Mouse (Mus musculus) stomach, embryonic 15.5 days (tissue): ENCODE data around the gene Rsu1. TPM values are rescaled to one million over a fixed set of nuclear protein-coding genes. Genes with fewer than 3 reads are reported as not detected.
"Not testable (repeated sequence)": the region's sequence is repeated elsewhere in the genome, so short reads cannot be mapped to it uniquely, and the experiment has no call there.

ENCODE experiments used
- ATAC-seq: fragments of 200-750 bp; cut with Nextera tagmentation; 2 replicates; pipeline ENCODE4 v1.8.0; 2017; ENCODE audit warnings: low read depth, moderate number of reproducible peaks, moderate TSS enrichment; ENCODE audit not compliant: insufficient read depth, low FRiP score
- H3K27ac ChIP-seq: fragments of 300-500 bp; sonication (generic); 2 replicates; pipeline ENCODE4 v1.5.1; 2015; ENCODE audit warnings: mild to moderate bottlenecking, inconsistent platforms
- H3K27me3 ChIP-seq: fragments of 300-500 bp; sonication (generic); replicated peaks from 2 replicates; pipeline ENCODE4 v1.6.1; 2015; ENCODE audit warnings: inconsistent platforms
- H3K36me3 ChIP-seq: fragments of 300-500 bp; sonication (generic); 2 replicates; pipeline ENCODE4 v1.6.1; 2015; ENCODE audit warnings: inconsistent platforms
- H3K4me1 ChIP-seq: fragments of 300-500 bp; sonication (generic); 2 replicates; pipeline ENCODE4 v1.6.1; 2015; ENCODE audit warnings: inconsistent platforms
- H3K4me2 ChIP-seq: fragments of 300-500 bp; sonication (generic); 2 replicates; pipeline ENCODE4 v1.6.1; 2015; ENCODE audit warnings: mild to moderate bottlenecking, inconsistent platforms
- H3K4me3 ChIP-seq: fragments of 300-500 bp; sonication (generic); replicated peaks from 2 replicates; pipeline ENCODE4 v1.5.1; 2015; ENCODE audit warnings: inconsistent platforms
- H3K9ac ChIP-seq: fragments of 300-500 bp; sonication (generic); 2 replicates; pipeline ENCODE4 v1.6.1; 2015; ENCODE audit warnings: inconsistent platforms
- H3K9me3 ChIP-seq: fragments of 300-500 bp; sonication (generic); 2 replicates; pipeline ENCODE4 v1.6.1; 2016; ENCODE audit warnings: inconsistent platforms
- WGBS: fragments of 180-500 bp; shearing (Covaris S2); methylation state at CpG from one replicate; pipeline ENCODE4 v1.1.7; 2015; 5-methylcytosine and 5-hydroxymethylcytosine counted together
- polyA plus RNA-seq: library from polyadenylated mRNA; unstranded; fragments of >200 nt; fragmentation: Nextera tagmentation; extraction: Ambion mirVana; gene quantifications from 2 replicates; pipeline ENCODE4 v1.2.1, GENCODE M21; 2015

The Rsu1 gene
- polyA plus RNA-seq, 1 experiment from 2014 or later, result 143 TPM

GRCm38 (mm10) chr2:13183124-13183523 lies 88.1 kb downstream of the Rsu1 start:
- H3K4me1 ChIP-seq, result no peaks in the 10 kb centered on the region
- no peak overlapping the region for H3K27ac ChIP-seq
- no peak for ATAC-seq
- H3K9ac ChIP-seq, result no peak overlapping the region
- WGBS, result 93% methylated on average over 3 of the region's 3 CpGs
- no peaks in the 10 kb centered on the region for H3K36me3 ChIP-seq
- H3K27me3 ChIP-seq, result no peaks in the 10 kb centered on the region
- H3K4me2 ChIP-seq, result no peak overlapping the region
- H3K4me3 ChIP-seq, result no peak overlapping the region
- no peaks in the 10 kb centered on the region for H3K9me3 ChIP-seq

DNA sequence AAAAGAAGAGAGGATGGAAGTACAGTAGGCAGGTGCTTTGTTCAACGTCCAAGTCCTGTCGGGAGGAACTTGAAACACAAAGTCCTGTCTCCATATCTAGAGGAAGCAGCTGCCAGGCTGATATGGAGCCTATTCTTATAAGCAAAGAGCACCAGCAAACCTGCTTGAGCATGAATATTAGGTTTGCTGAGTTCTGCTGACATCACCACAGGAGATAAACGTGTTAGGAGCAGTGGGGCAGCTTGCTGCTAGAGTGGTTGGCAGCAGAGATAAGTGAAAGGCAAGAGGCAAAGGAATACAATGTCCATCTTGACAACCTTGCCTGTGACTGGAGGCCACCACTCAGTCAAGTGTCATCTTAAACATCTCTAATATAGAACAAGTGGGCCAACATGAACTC lies 89.3 kb downstream of the Rsu1 start:
- H3K4me3 ChIP-seq, result not testable (repeated sequence)
- WGBS, result 60% methylated on average over 1 of the region's 3 CpGs
- peak; percentile 58; the same call in 1 of the 2 replicates for ATAC-seq

DNA sequence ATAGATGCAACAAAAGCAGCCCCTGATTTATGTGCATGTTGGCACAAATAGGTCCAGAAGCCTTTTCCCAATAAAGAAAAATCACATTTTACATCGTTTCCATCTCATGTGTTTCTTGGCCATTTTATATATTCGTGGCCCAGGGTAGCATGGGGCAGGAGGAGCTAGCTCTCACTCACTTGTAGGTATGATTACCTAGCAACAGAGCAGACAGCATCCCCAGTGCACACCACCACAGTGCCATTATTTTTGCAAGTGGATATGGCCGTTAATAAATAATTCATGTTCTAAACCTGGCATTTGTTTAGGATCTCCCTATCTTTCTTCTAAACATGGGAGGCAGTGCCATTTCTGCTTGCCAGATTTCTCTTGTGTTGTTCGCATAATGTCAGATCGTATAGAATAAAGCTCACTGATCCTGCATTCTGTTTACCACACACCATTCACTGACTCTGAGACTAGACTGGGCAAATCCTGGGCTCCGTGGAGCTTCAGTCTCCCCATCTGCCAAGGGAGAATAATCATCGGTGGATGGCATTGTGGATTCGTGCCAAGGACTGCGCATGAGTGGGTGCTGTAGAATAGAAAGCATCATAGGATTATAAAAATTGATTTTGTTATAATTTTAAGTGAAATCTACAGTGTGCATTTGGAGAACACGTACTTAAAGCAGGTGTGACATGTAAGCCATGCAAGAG lies 93.4 kb downstream of the Rsu1 start:
- no peak for ATAC-seq
- Histone ChIP-seq H3K36me3 (no peaks in the 10 kb centered on the region), H3K27me3 (no peaks in the 10 kb centered on the region), H3K4me2 (no peak overlapping the region), H3K4me3 (no peak overlapping the region), H3K9ac (no peak overlapping the region), H3K27ac (no peak overlapping the region), H3K4me1 (no peaks in the 10 kb centered on the region), H3K9me3 (no peaks in the 10 kb centered on the region)
- WGBS, result 86% methylated on average over 10 of the region's 10 CpGs

More for the DNA sequence above, 89.3 kb downstream of the Rsu1 start:
- H3K4me2 ChIP-seq, H3K36me3 ChIP-seq, H3K4me1 ChIP-seq, H3K27me3 ChIP-seq, H3K9ac ChIP-seq, H3K27ac ChIP-seq, H3K9me3 ChIP-seq: not testable (repeated sequence)

- WGBS, result 71% methylated on average over 4 of the region's 4 CpGs
- H3K36me3 ChIP-seq, result no peaks in the 10 kb centered on the region
- H3K9me3 ChIP-seq, result no peaks in the 10 kb centered on the region
- H3K4me3 ChIP-seq, result no peak overlapping the region
- H3K27ac ChIP-seq, result no peak overlapping the region
- no peaks in the 10 kb centered on the region for H3K4me1 ChIP-seq
- no peak overlapping the region for H3K4me2 ChIP-seq
- no peak for ATAC-seq
- no peak overlapping the region for H3K9ac ChIP-seq
- H3K27me3 ChIP-seq, result no peaks in the 10 kb centered on the region
Observed at GRCm38 (mm10) chr2:13176304-13176620, 95.0 kb downstream of the Rsu1 start.

- H3K9ac ChIP-seq, result no peak overlapping the region
- WGBS, result 64% methylated on average over 28 of the region's 28 CpGs
- H3K4me2 ChIP-seq, result no peak overlapping the region
- H3K27me3 ChIP-seq, result no peaks in the 10 kb centered on the region
- H3K27ac ChIP-seq, result no peak overlapping the region
- H3K9me3 ChIP-seq, result no peaks in the 10 kb centered on the region
- ATAC-seq, result no peak
- no peaks in the 10 kb centered on the region for H3K4me1 ChIP-seq
- H3K4me3 ChIP-seq, result no peak overlapping the region
- H3K36me3 ChIP-seq, result no peaks in the 10 kb centered on the region
Observed at GRCm38 (mm10) chr2:13175536-13176303, 95.5 kb downstream of the Rsu1 start.

GRCm38 (mm10) chr2:13174461-13174860 lies 96.8 kb downstream of the Rsu1 start:
- ATAC-seq, result no peak
- H3K9me3 ChIP-seq, result no peaks in the 10 kb centered on the region
- H3K27me3 ChIP-seq, result no peaks in the 10 kb centered on the region
- no peak overlapping the region for H3K9ac ChIP-seq
- WGBS, result 80% methylated on average over 7 of the region's 7 CpGs
- no peak overlapping the region for H3K4me2 ChIP-seq
- no peak overlapping the region for H3K27ac ChIP-seq
- H3K36me3 ChIP-seq, result no peaks in the 10 kb centered on the region
- no peaks in the 10 kb centered on the region for H3K4me1 ChIP-seq
- no peak overlapping the region for H3K4me3 ChIP-seq

DNA sequence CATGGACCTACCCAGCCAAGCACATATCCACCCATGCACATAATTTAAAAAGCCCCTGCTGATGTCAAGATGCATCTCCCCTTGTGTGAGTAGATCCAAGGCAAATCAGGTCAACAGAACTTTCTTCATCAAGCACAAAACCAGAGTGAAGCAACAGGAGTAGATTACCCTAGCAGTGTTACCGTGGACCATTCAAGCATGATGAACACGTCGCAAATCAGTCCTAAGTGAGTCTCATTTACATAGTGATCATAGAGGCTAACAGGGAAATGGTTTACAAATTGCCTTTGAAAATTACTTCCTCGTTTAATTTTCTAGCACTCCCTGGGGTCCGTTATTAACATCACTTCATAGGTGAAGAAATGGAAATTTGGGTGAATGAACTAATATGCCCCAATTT lies 100.6 kb downstream of the Rsu1 start:
- no peaks in the 10 kb centered on the region for H3K36me3 ChIP-seq
- 91% methylated on average over 5 of the region's 5 CpGs for WGBS
- no peak overlapping the region for H3K9ac ChIP-seq
- H3K4me1 ChIP-seq, result no peaks in the 10 kb centered on the region
- H3K9me3 ChIP-seq, result no peaks in the 10 kb centered on the region
- H3K27ac ChIP-seq, result no peak overlapping the region
- no peak overlapping the region for H3K4me3 ChIP-seq
- H3K4me2 ChIP-seq, result no peak overlapping the region
- H3K27me3 ChIP-seq, result no peaks in the 10 kb centered on the region
- no peak for ATAC-seq

GRCm38 (mm10) chr2:13169962-13170361 lies 101.3 kb downstream of the Rsu1 start:
- ATAC-seq, result no peak
- H3K4me3 ChIP-seq, result no peak overlapping the region
- no peak overlapping the region for H3K9ac ChIP-seq
- H3K4me2 ChIP-seq, result no peak overlapping the region
- WGBS, result 82% methylated on average over 6 of the region's 6 CpGs
- H3K9me3 ChIP-seq, result no peaks in the 10 kb centered on the region
- no peaks in the 10 kb centered on the region for H3K27me3 ChIP-seq
- no peaks in the 10 kb centered on the region for H3K36me3 ChIP-seq
- H3K27ac ChIP-seq, result no peak overlapping the region
- no peaks in the 10 kb centered on the region for H3K4me1 ChIP-seq

- ATAC-seq, result no peak
- Histone ChIP-seq H3K4me2 (no peak overlapping the region), H3K27me3 (no peaks in the 10 kb centered on the region), H3K4me3 (no peak overlapping the region), H3K36me3 (no peaks in the 10 kb centered on the region), H3K9me3 (no peaks in the 10 kb centered on the region), H3K4me1 (no peaks in the 10 kb centered on the region), H3K27ac (no peak overlapping the region), H3K9ac (no peak overlapping the region)
- 66% methylated on average over 4 of the region's 4 CpGs for WGBS
Observed at GRCm38 (mm10) chr2:13169158-13169890, 101.9 kb downstream of the Rsu1 start.

DNA sequence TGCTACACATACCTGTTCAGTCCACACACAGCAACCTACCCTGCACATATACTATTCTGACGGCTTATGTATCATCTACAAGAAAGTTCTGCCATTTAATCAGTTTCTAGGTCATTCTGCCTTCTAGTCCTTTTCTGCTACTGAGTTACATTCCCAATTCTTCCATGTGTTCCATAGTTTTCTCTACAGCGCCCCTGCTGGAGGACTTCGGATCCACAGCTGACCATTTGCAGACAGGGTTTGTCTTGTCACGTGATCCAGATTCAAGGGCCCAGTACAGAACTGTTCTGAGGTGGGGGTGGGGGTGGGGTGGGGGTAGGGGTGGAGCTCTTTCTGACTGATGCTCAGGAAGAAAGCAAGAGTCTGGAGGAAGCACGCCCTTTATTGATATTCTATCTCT lies 102.5 kb downstream of the Rsu1 start:
- H3K9ac ChIP-seq, result no peak overlapping the region
- H3K27ac ChIP-seq, result no peak overlapping the region
- ATAC-seq, result no peak

GRCm38 (mm10) chr2:13161717-13162116 lies 109.5 kb downstream of the Rsu1 start:
- no peak overlapping the region for H3K27ac ChIP-seq
- no peaks in the 10 kb centered on the region for H3K27me3 ChIP-seq
- ATAC-seq, result no peak
- WGBS, result 72% methylated on average over 2 of the region's 2 CpGs
- H3K4me3 ChIP-seq, result no peak overlapping the region
- H3K36me3 ChIP-seq, result no peaks in the 10 kb centered on the region; the same call in 1 of the 2 replicates
- H3K4me1 ChIP-seq, result no peaks in the 10 kb centered on the region
- no peak overlapping the region for H3K4me2 ChIP-seq
- no peak overlapping the region for H3K9ac ChIP-seq
- no peaks in the 10 kb centered on the region for H3K9me3 ChIP-seq

More for the DNA sequence above, 102.5 kb downstream of the Rsu1 start:
- Histone ChIP-seq H3K4me3 (no peak overlapping the region), H3K9me3 (no peaks in the 10 kb centered on the region), H3K36me3 (no peaks in the 10 kb centered on the region), H3K4me2 (no peak overlapping the region), H3K4me1 (no peaks in the 10 kb centered on the region), H3K27me3 (no peaks in the 10 kb centered on the region)
- WGBS, result 62% methylated on average over 5 of the region's 5 CpGs

DNA sequence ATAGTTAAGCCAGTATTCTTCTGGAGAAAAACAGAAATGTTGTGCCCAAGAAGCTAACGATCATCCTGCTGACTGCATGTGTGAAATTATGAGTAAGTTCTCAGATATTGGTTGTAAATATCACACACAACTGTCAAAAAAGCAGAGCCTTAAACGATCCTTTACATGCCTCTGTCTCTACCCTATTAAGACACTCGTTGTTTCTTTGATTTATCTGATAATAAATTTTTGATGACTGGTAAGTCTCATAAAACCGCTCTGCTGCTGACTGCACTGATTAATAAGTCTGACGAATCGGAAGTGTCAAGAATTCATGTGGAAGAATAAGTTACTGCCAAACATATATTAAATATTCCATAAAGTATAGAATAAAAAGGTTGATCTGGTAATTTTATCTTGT lies 126.0 kb downstream of the Rsu1 start:
- 79% methylated on average over 6 of the region's 6 CpGs for WGBS
- no peaks in the 10 kb centered on the region for H3K9me3 ChIP-seq

More for the DNA sequence above, 126.0 kb downstream of the Rsu1 start:
- H3K9ac ChIP-seq, result no peak overlapping the region
- no peak overlapping the region for H3K4me2 ChIP-seq
- no peaks in the 10 kb centered on the region for H3K27me3 ChIP-seq
- ATAC-seq, result no peak
- H3K4me1 ChIP-seq, result no peaks in the 10 kb centered on the region
- no peak overlapping the region for H3K27ac ChIP-seq
- H3K4me3 ChIP-seq, result no peak overlapping the region
- no peaks in the 10 kb centered on the region for H3K36me3 ChIP-seq
